Mouse (Mus musculus): ENCODE data around the gene Exosc9. TPM values are rescaled to one million over a fixed set of nuclear protein-coding genes. Genes with fewer than 3 reads are reported as not detected.

The Exosc9 gene
- 22.9 and 24.8 TPM in 2 replicates for polyA plus RNA-seq (2015; fragmentation: Nextera tagmentation; extraction: Ambion mirVana)

GRCm38 (mm10) chr3:36552406-36553047, at the start of gene Exosc9:
Gene Exosc9 (plus strand): TSS chr3:36552606.
- H3K4me2 ChIP-seq (ENCODE audit: low read depth, low read length) = peak within 1 kb of the TSS; percentile 80
- no peak for TF ChIP-seq EP300 (IDR thresholded peaks at IDR 0.05; ENCODE audit: low read depth)
- no peak for TF ChIP-seq CTCF (IDR thresholded peaks at IDR 0.05; ENCODE audit: low read depth)

GRCm38 (mm10) chr3:36505306-36505705, 47.1 kb upstream of the Exosc9 start:
- H3K4me3 ChIP-seq (ENCODE audit: low read depth, low read length) = no peak overlapping the region
- TF ChIP-seq EP300 (IDR thresholded peaks at IDR 0.05; ENCODE audit: low read depth) (no peak), CTCF (IDR thresholded peaks at IDR 0.05; ENCODE audit: low read depth) (no peak)
- H3K27me3 ChIP-seq (ENCODE audit: insufficient read depth, low read length) = no peaks in the 10 kb centered on the region
- DNase-seq = no peak
- no peak for ATAC-seq
- no peaks in the 10 kb centered on the region for H3K36me3 ChIP-seq (replicated peaks; ENCODE audit: insufficient read depth, low read length)
- no peak overlapping the region for H3K9ac ChIP-seq (replicated peaks)
- no peaks in the 10 kb centered on the region for H3K4me1 ChIP-seq (ENCODE audit: insufficient read depth)
- no peak overlapping the region for H3K27ac ChIP-seq (ENCODE audit: low read depth)
- 79% methylated on average over 8 of the region's 8 CpGs for WGBS (ENCODE audit: insufficient replicate concordance)
- no peak overlapping the region for H3K4me2 ChIP-seq (ENCODE audit: low read depth, low read length)
- H3K9me3 ChIP-seq (ENCODE audit: low read length) = no peaks in the 10 kb centered on the region

More at GRCm38 (mm10) chr3:36552406-36553047, at the start of gene Exosc9:
- H3K4me1 ChIP-seq (ENCODE audit: insufficient read depth) = peaks cover 8% of the 10 kb centered on the region; the same call in 1 of the 2 replicates
- ATAC-seq (peak; percentile 97), DNase-seq (peak; percentile 95)
- H3K4me3 ChIP-seq (ENCODE audit: low read depth, low read length) = peak within 1 kb of the TSS; percentile 85
- peak within 1 kb of the TSS; percentile 75 for H3K9ac ChIP-seq (replicated peaks)
- peak within 1 kb of the TSS; percentile 37; the same call in 1 of the 2 replicates for H3K27ac ChIP-seq (ENCODE audit: low read depth)
- no peaks in the 10 kb centered on the region for H3K27me3 ChIP-seq (ENCODE audit: insufficient read depth, low read length)
- no peaks in the 10 kb centered on the region for H3K9me3 ChIP-seq (ENCODE audit: low read length)
- under 1% methylated on average over 39 of the region's 39 CpGs for WGBS (ENCODE audit: insufficient replicate concordance)
- peaks cover 27% of the 10 kb centered on the region for H3K36me3 ChIP-seq (replicated peaks; ENCODE audit: insufficient read depth, low read length)

DNA sequence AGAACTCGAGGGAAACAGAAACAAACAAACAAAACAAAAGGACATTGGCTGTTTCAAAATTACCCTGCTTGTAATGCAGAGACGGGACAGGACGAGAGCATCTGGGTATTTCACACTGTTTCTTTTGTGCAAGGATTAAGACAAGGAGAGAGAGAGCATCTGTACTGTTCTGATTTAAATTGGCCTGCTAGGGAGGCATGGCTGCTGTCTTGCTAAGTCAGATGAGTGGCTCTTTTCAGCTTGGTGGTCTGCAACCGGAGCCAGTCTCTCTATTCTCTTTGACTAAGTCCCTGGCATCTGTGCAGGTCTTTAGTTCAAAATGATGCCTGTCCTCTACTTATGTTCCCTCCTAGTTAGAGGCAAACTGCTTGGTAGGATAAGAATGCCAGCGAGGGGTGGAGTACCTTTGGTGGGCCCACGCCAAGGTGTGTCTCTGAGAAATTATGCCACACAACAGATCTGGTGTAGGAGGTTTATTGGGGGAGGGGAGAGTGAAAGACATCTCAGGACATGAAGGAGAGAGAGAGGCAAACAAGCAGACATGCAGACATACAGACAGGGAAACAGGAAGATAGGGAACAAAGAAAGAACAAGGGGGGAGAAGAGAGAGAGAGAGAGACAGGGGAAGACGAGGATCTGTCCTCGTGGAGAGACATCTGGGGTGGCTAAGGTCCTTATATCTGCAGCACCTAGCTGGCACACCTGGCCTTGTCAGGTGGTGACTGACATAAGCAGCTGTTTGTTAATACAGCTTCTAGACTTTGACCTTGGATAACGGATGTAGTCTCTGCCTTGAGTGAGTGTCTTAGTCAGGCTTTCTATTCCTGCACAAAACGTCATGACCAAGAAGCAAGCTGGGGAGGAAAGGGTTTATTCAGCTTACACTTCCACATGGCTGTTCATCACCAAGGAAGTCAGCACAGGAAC, 46.3 kb upstream of the Exosc9 start:
- WGBS (ENCODE audit: insufficient replicate concordance) = 60% methylated on average over 10 of the region's 10 CpGs
- H3K4me1 ChIP-seq (ENCODE audit: insufficient read depth) = no peaks in the 10 kb centered on the region
- no peak for ATAC-seq
- H3K4me3 ChIP-seq (ENCODE audit: low read depth, low read length) = no peak overlapping the region
- no peaks in the 10 kb centered on the region for H3K9me3 ChIP-seq (ENCODE audit: low read length)
- H3K4me2 ChIP-seq (ENCODE audit: low read depth, low read length) = no peak overlapping the region
- no peaks in the 10 kb centered on the region for H3K36me3 ChIP-seq (replicated peaks; ENCODE audit: insufficient read depth, low read length)
- no peaks in the 10 kb centered on the region for H3K27me3 ChIP-seq (ENCODE audit: insufficient read depth, low read length)
- TF ChIP-seq EP300 (IDR thresholded peaks at IDR 0.05; ENCODE audit: low read depth) (no peak), CTCF (IDR thresholded peaks at IDR 0.05; ENCODE audit: low read depth) (no peak)
- DNase-seq = no peak
- no peak overlapping the region for H3K9ac ChIP-seq (replicated peaks)
- no peak overlapping the region for H3K27ac ChIP-seq (ENCODE audit: low read depth)

DNA sequence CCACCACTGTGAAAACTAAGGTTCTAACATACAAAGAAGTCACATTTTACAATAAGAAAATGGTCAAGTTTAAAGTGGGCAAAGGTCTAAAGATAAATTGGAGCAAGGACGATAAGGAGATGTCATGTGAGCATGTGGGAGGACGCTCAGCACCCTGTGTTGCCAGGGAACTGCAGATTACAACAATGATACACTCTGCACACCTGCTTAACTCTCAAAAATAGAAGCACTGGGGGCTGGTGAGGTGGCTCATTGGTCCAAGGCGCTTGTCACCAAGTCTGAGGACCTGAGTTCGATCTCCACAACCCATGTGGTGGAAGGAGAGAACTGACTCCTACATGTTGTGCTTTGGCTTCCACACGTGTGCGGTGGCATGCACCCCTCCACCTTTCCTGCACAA, 40.9 kb upstream of the Exosc9 start:
- no peaks in the 10 kb centered on the region for H3K36me3 ChIP-seq (replicated peaks; ENCODE audit: insufficient read depth, low read length)

DNA sequence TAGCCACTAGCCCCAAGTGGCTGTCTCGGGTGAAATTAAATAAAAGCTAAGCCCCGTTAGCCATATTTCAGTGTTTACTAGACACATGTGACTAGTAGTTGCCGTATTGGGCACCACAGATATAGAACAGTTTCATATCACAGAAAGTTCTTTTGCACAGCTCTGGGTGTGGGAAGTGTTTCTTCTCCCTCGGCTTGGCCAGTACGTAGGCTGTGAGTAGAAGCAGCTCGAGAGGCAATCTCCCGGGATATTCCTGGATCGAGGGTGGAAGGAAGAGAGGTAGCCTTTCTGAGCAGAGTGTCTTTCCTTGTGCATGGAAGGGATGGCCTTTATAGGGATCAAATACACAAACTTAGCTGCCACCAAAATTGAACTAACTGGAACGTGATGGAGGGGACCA, 36.2 kb upstream of the Exosc9 start:
- Histone ChIP-seq H3K27ac (ENCODE audit: low read depth) (no peak overlapping the region), H3K36me3 (replicated peaks; ENCODE audit: insufficient read depth, low read length) (no peaks in the 10 kb centered on the region)
- ATAC-seq = no peak

More for the DNA sequence above, 40.9 kb upstream of the Exosc9 start:
- no peak overlapping the region for H3K4me2 ChIP-seq (ENCODE audit: low read depth, low read length)
- TF ChIP-seq CTCF (IDR thresholded peaks at IDR 0.05; ENCODE audit: low read depth) (no peak), EP300 (IDR thresholded peaks at IDR 0.05; ENCODE audit: low read depth) (no peak)
- no peak for ATAC-seq
- H3K4me1 ChIP-seq (ENCODE audit: insufficient read depth) = no peaks in the 10 kb centered on the region
- H3K9ac ChIP-seq (replicated peaks) = no peak overlapping the region
- H3K4me3 ChIP-seq (ENCODE audit: low read depth, low read length) = no peak overlapping the region
- H3K27me3 ChIP-seq (ENCODE audit: insufficient read depth, low read length) = no peaks in the 10 kb centered on the region
- WGBS (ENCODE audit: insufficient replicate concordance) = 75% methylated on average over 6 of the region's 6 CpGs
- no peaks in the 10 kb centered on the region for H3K9me3 ChIP-seq (ENCODE audit: low read length)
- H3K27ac ChIP-seq (ENCODE audit: low read depth) = no peak overlapping the region
- DNase-seq = no peak

More for the DNA sequence above, 36.2 kb upstream of the Exosc9 start:
- DNase-seq = no peak
- no peak for TF ChIP-seq EP300 (IDR thresholded peaks at IDR 0.05; ENCODE audit: low read depth)
- Histone ChIP-seq H3K9me3 (ENCODE audit: low read length) (no peaks in the 10 kb centered on the region), H3K27me3 (ENCODE audit: insufficient read depth, low read length) (peaks cover 12% of the 10 kb centered on the region), H3K9ac (replicated peaks) (no peak overlapping the region), H3K4me3 (ENCODE audit: low read depth, low read length) (no peak overlapping the region), H3K4me2 (ENCODE audit: low read depth, low read length) (no peak overlapping the region), H3K4me1 (ENCODE audit: insufficient read depth) (no peaks in the 10 kb centered on the region)
- WGBS (ENCODE audit: insufficient replicate concordance) = 82% methylated on average over 9 of the region's 9 CpGs
